Mouse (Mus musculus): ENCODE data around the gene Msantd4. TPM values are rescaled to one million over a fixed set of nuclear protein-coding genes. Genes with fewer than 3 reads are reported as not detected.
"Not testable (repeated sequence)": the region's sequence is repeated elsewhere in the genome, so short reads cannot be mapped to it uniquely, and the experiment has no call there.

Gene Msantd4
- 39.1 and 41.1 TPM in 2 replicates for polyA plus RNA-seq (2015; fragmentation: Nextera tagmentation; extraction: Ambion mirVana)

DNA sequence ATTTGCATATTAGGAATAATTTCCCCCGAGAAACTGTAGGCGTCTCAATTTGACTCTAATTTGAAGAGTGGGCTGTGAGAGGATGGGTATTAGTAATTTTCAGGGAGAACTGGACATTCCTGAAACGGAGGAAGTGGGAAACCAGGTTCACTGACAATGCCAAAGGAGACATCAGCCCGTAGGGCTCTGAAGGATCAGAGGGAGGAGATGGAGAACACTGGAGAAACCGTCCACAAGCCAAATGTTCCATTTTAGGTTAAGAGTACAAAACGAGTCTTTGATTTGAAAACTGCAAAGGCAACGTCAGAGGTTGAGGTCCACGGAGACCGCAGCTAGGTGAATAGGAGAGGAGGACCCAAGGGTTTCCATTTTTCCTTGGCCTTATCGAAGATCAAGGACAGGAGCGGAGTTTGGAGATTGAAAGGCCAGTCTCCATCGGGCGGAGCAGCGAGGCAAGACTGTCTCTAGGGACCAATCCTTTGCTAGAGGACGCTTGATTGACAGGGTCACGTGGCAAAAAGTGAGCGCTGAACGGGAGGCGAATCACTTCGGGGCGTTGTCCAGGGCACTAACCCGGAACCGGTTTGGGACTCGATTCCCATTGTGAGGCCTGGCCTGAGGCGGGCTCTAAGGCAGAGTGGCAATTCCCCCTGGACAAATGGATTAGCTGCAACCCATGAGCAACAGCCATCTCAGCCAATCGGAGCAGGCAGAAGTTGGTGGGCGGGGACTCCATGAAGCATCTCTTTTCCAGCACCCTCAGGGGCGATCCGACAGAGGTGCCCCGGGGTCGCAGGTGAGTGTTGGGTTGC lies at the start of gene Msantd4:
TSS of gene Msantd4 (plus strand) at position 735 of the 812 bp plus-strand sequence.
- Histone ChIP-seq H3K4me1 (peaks cover 16% of the 10 kb centered on the region; the same call in 1 of the 2 replicates), H3K9ac (replicated peaks) (peak within 1 kb of the TSS; percentile 63), H3K27me3 (replicated peaks) (no peaks in the 10 kb centered on the region), H3K27ac (replicated peaks) (peak within 1 kb of the TSS; percentile 87), H3K9me3 (replicated peaks) (no peaks in the 10 kb centered on the region), H3K4me3 (replicated peaks) (peak within 1 kb of the TSS; percentile 82), H3K36me3 (no peaks in the 10 kb centered on the region), H3K4me2 (peak within 1 kb of the TSS; percentile 77)
- ATAC-seq (ENCODE audit: low FRiP score), result peak; percentile 100
- under 1% methylated on average over 31 of the region's 31 CpGs for WGBS

DNA sequence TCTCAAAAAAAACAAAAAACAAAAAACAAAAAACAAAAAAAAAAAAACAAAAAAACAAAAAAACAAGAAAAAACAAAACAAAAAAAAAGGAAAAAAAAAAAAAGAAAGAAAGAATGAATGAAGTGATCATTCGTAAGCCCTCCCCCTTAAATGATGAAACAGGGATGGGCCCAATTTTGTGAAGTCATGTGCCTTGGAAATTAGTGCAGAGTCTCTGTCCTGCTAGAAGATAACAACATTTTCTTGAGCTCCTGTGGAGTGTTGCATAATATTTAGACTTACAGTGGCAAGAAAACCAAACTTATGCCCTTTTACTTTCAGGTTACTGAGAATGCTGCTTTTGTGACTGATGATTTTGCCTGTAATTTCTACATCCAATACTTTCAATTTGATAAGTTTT lies 23.2 kb upstream of the Msantd4 start:
- no peaks in the 10 kb centered on the region for H3K36me3 ChIP-seq
- H3K27ac ChIP-seq (replicated peaks), result no peak overlapping the region
- no peaks in the 10 kb centered on the region for H3K27me3 ChIP-seq (replicated peaks)
- no peaks in the 10 kb centered on the region for H3K9me3 ChIP-seq (replicated peaks)
- ATAC-seq (ENCODE audit: low FRiP score), result no peak
- no peak overlapping the region for H3K4me3 ChIP-seq (replicated peaks)
- H3K4me2 ChIP-seq, result no peak overlapping the region
- H3K4me1 ChIP-seq, result no peaks in the 10 kb centered on the region
- H3K9ac ChIP-seq (replicated peaks), result no peak overlapping the region
- WGBS, result 97% methylated on average over 1 of the region's 1 CpGs

DNA sequence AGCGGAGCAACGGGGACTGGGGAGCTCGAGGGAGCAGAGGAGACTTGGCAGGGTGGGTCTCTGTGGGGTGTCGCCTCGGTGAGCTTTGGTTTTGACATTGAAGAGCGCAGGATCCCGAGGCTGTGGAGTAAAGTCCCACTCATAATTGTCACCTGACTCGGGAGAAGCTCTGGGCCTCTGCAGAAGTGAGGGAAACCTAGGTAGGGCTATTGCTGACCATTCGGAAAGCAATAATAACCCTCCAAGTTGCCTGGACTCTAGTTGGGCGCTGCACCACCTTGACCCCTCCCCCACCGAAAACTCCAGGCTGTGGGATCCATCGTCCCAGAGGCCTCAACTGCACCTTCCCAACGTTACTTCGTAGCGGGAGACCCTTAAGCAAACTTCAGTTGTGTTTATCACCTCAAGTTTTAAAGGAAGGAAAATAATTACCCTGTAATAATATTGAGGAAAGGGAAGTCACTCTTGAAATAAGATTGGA lies 318 bp downstream of the Msantd4 start:
- 0% methylated on average over 15 of the region's 15 CpGs for WGBS
- no peak; the same call in 1 of the 2 replicates for ATAC-seq (ENCODE audit: low FRiP score)
- Histone ChIP-seq H3K9me3 (replicated peaks) (no peaks in the 10 kb centered on the region), H3K4me3 (replicated peaks) (peak overlapping the region; percentile 82), H3K36me3 (no peaks in the 10 kb centered on the region), H3K27me3 (replicated peaks) (no peaks in the 10 kb centered on the region), H3K9ac (replicated peaks) (peak overlapping the region; percentile 63), H3K27ac (replicated peaks) (peak overlapping the region; percentile 75), H3K4me2 (peak overlapping the region; percentile 77), H3K4me1 (peaks cover 16% of the 10 kb centered on the region; the same call in 1 of the 2 replicates)

DNA sequence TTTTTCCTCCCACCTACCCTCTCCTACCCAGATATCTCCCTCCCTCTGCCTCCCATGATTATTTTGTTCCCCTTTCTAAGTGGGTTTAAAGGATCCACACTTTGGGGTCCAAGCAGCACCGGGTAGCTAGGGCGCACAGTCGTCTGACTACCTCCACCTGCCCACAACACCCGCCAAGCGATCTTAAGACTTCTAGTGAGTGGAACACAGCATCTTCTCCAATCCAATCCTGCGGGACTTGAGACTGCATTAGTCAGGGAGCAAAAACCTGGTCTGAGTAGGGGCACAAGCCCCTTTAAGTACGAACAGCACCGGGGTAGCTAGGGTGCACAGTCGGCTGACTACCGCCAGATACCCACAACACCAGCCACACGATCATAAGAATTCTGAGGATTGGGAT lies 24.4 kb downstream of the Msantd4 start:
- not testable (repeated sequence) for H3K4me1 ChIP-seq; H3K9me3 ChIP-seq (replicated peaks); H3K36me3 ChIP-seq; ATAC-seq (ENCODE audit: low FRiP score); H3K27me3 ChIP-seq (replicated peaks); H3K27ac ChIP-seq (replicated peaks); H3K4me3 ChIP-seq (replicated peaks); H3K9ac ChIP-seq (replicated peaks); H3K4me2 ChIP-seq
- 92% methylated on average over 11 of the region's 11 CpGs for WGBS

Small RNA genes lying within 50 kb of the gene (microRNA-seq; reads per million reads assigned to microRNA genes)
- not detected for gene Gm23992

Other genes starting within 250 kb of the Msantd4 start
- gene Aasdhppt, start 67.1 kb upstream of the Msantd4 start, polyA plus RNA-seq (2015; fragmentation: Nextera tagmentation; extraction: Ambion mirVana), result 33.3 and 33.5 TPM in 2 replicates
- gene Kbtbd3, start 66.7 kb upstream of the Msantd4 start, polyA plus RNA-seq (2015; fragmentation: Nextera tagmentation; extraction: Ambion mirVana), result 13.6 and 15.6 TPM in 2 replicates